Mouse (Mus musculus): ENCODE measurements around the gene Dcpp3. TPM values are rescaled to one million over a fixed set of nuclear protein-coding genes. Genes with fewer than 3 reads are reported as not detected.

Gene Dcpp3
- total RNA-seq, 2 experiments from 2014 or later = not detected

- ATAC-seq (replicated peaks; ENCODE audit: low FRiP score, poor library complexity, severe bottlenecking) = no peak
These were observed 51.5 kb downstream of the Dcpp3 start for GRCm38 (mm10) chr17:23968780-23969179.

Other genes starting within 250 kb of the Dcpp3 start
- 8.6 and 28.0 TPM in 2 replicates for gene Hcfc1r1, start 243.9 kb upstream of the Dcpp3 start, total RNA-seq (2015; ENCODE audit: low replicate concordance)
- 4.3 and 12.1 TPM in 2 replicates for gene Hcfc1r1, start 243.9 kb upstream of the Dcpp3 start, total RNA-seq (2017; ENCODE audit: low replicate concordance)
- gene Thoc6, start 243.6 kb upstream of the Dcpp3 start, total RNA-seq (2015; ENCODE audit: low replicate concordance) = 7.3 and 21.5 TPM in 2 replicates
- 5.4 and 5.7 TPM in 2 replicates for gene Thoc6, start 243.6 kb upstream of the Dcpp3 start, total RNA-seq (2017; ENCODE audit: low replicate concordance)
- gene Tnfrsf12a, start 240.0 kb upstream of the Dcpp3 start, total RNA-seq (2015; ENCODE audit: low replicate concordance) = not detected in 2 replicates
- gene Tnfrsf12a, start 240.0 kb upstream of the Dcpp3 start, total RNA-seq (2017; ENCODE audit: low replicate concordance) = 2.0 TPM in 1 of 2 replicates, not detected in the other
- not detected in 2 replicates for gene Cldn6, start 238.2 kb upstream of the Dcpp3 start, total RNA-seq (2015; ENCODE audit: low replicate concordance)
- gene Cldn6, start 238.2 kb upstream of the Dcpp3 start, total RNA-seq (2017; ENCODE audit: low replicate concordance) = not detected in 2 replicates
- not detected in 2 replicates for gene Cldn9, start 233.4 kb upstream of the Dcpp3 start, total RNA-seq (2015; ENCODE audit: low replicate concordance)
- gene Cldn9, start 233.4 kb upstream of the Dcpp3 start, total RNA-seq (2017; ENCODE audit: low replicate concordance) = not detected in 2 replicates
- gene 1520401A03Rik, start 194.7 kb upstream of the Dcpp3 start, total RNA-seq (2015; ENCODE audit: low replicate concordance) = not detected in 2 replicates
- gene 1520401A03Rik, start 194.7 kb upstream of the Dcpp3 start, total RNA-seq (2017; ENCODE audit: low replicate concordance) = not detected in 2 replicates
- 10.0 and 14.2 TPM in 2 replicates for gene Pkmyt1, start 191.1 kb upstream of the Dcpp3 start, total RNA-seq (2015; ENCODE audit: low replicate concordance)
- gene Pkmyt1, start 191.1 kb upstream of the Dcpp3 start, total RNA-seq (2017; ENCODE audit: low replicate concordance) = 7.3 and 9.2 TPM in 2 replicates
- gene Paqr4, start 176.6 kb upstream of the Dcpp3 start, total RNA-seq (2015; ENCODE audit: low replicate concordance) = 1.2 TPM in 1 of 2 replicates, not detected in the other
- gene Paqr4, start 176.6 kb upstream of the Dcpp3 start, total RNA-seq (2017; ENCODE audit: low replicate concordance) = 1.4 and 4.3 TPM in 2 replicates
- gene Kremen2, start 171.6 kb upstream of the Dcpp3 start, total RNA-seq (2015; ENCODE audit: low replicate concordance) = not detected in 2 replicates
- gene Kremen2, start 171.6 kb upstream of the Dcpp3 start, total RNA-seq (2017; ENCODE audit: low replicate concordance) = not detected in 2 replicates
- 2.1 and 2.3 TPM in 2 replicates for gene Flywch1, start 145.9 kb upstream of the Dcpp3 start, total RNA-seq (2015; ENCODE audit: low replicate concordance)
- 3.8 and 4.7 TPM in 2 replicates for gene Flywch1, start 145.9 kb upstream of the Dcpp3 start, total RNA-seq (2017; ENCODE audit: low replicate concordance)
- not detected in 2 replicates for gene Flywch2, start 131.4 kb upstream of the Dcpp3 start, total RNA-seq (2015; ENCODE audit: low replicate concordance)
- not detected in 2 replicates for gene Flywch2, start 131.4 kb upstream of the Dcpp3 start, total RNA-seq (2017; ENCODE audit: low replicate concordance)
- 188 and 291 TPM in 2 replicates for gene Srrm2, start 126.9 kb upstream of the Dcpp3 start, total RNA-seq (2015; ENCODE audit: low replicate concordance)
- 169 and 183 TPM in 2 replicates for gene Srrm2, start 126.9 kb upstream of the Dcpp3 start, total RNA-seq (2017; ENCODE audit: low replicate concordance)
- 94.3 and 118 TPM in 2 replicates for gene Elob, start 88.3 kb upstream of the Dcpp3 start, total RNA-seq (2015; ENCODE audit: low replicate concordance)
- gene Elob, start 88.3 kb upstream of the Dcpp3 start, total RNA-seq (2017; ENCODE audit: low replicate concordance) = 33.2 and 50.0 TPM in 2 replicates
- not detected in 2 replicates for gene Prss33, start 81.4 kb upstream of the Dcpp3 start, total RNA-seq (2015; ENCODE audit: low replicate concordance)
- not detected in 2 replicates for gene Prss33, start 81.4 kb upstream of the Dcpp3 start, total RNA-seq (2017; ENCODE audit: low replicate concordance)
- not detected in 2 replicates for gene Prss32, start 73.6 kb upstream of the Dcpp3 start, total RNA-seq (2015; ENCODE audit: low replicate concordance)
- not detected in 2 replicates for gene Prss32, start 73.6 kb upstream of the Dcpp3 start, total RNA-seq (2017; ENCODE audit: low replicate concordance)
- not detected in 2 replicates for gene Prss41, start 73.3 kb upstream of the Dcpp3 start, total RNA-seq (2015; ENCODE audit: low replicate concordance)
- not detected in 2 replicates for gene Prss41, start 73.3 kb upstream of the Dcpp3 start, total RNA-seq (2017; ENCODE audit: low replicate concordance)
- gene Prss21, start 49.4 kb upstream of the Dcpp3 start, total RNA-seq (2015; ENCODE audit: low replicate concordance) = not detected in 2 replicates
- not detected in 2 replicates for gene Prss21, start 49.4 kb upstream of the Dcpp3 start, total RNA-seq (2017; ENCODE audit: low replicate concordance)
- not detected in 2 replicates for gene Dcpp1, start 36.6 kb upstream of the Dcpp3 start, total RNA-seq (2015; ENCODE audit: low replicate concordance)
- gene Dcpp1, start 36.6 kb upstream of the Dcpp3 start, total RNA-seq (2017; ENCODE audit: low replicate concordance) = not detected in 2 replicates
- not detected in 2 replicates for gene Dcpp2, start 36.6 kb upstream of the Dcpp3 start, total RNA-seq (2015; ENCODE audit: low replicate concordance)
- not detected in 2 replicates for gene Dcpp2, start 36.6 kb upstream of the Dcpp3 start, total RNA-seq (2017; ENCODE audit: low replicate concordance)
- gene Sbp, start 24.2 kb downstream of the Dcpp3 start, total RNA-seq (2015; ENCODE audit: low replicate concordance) = not detected in 2 replicates
- not detected in 2 replicates for gene Sbp, start 24.2 kb downstream of the Dcpp3 start, total RNA-seq (2017; ENCODE audit: low replicate concordance)
- not detected in 2 replicates for gene Sbpl, start 37.8 kb downstream of the Dcpp3 start, total RNA-seq (2015; ENCODE audit: low replicate concordance)
- gene Sbpl, start 37.8 kb downstream of the Dcpp3 start, total RNA-seq (2017; ENCODE audit: low replicate concordance) = not detected in 2 replicates
- not detected in 2 replicates for gene Prss30, start 63.1 kb downstream of the Dcpp3 start, total RNA-seq (2015; ENCODE audit: low replicate concordance)
- gene Prss30, start 63.1 kb downstream of the Dcpp3 start, total RNA-seq (2017; ENCODE audit: low replicate concordance) = not detected in 2 replicates
- gene Prss22, start 80.6 kb downstream of the Dcpp3 start, total RNA-seq (2015; ENCODE audit: low replicate concordance) = not detected in 2 replicates
- gene Prss22, start 80.6 kb downstream of the Dcpp3 start, total RNA-seq (2017; ENCODE audit: low replicate concordance) = not detected in 2 replicates
- not detected in 2 replicates for gene Prss27, start 120.7 kb downstream of the Dcpp3 start, total RNA-seq (2015; ENCODE audit: low replicate concordance)
- gene Prss27, start 120.7 kb downstream of the Dcpp3 start, total RNA-seq (2017; ENCODE audit: low replicate concordance) = not detected in 2 replicates
- 6.5 and 11.5 TPM in 2 replicates for gene Kctd5, start 156.0 kb downstream of the Dcpp3 start, total RNA-seq (2015; ENCODE audit: low replicate concordance)
- gene Kctd5, start 156.0 kb downstream of the Dcpp3 start, total RNA-seq (2017; ENCODE audit: low replicate concordance) = 4.3 and 8.1 TPM in 2 replicates
- 24.0 and 25.7 TPM in 2 replicates for gene Pdpk1, start 233.5 kb downstream of the Dcpp3 start, total RNA-seq (2015; ENCODE audit: low replicate concordance)
- 24.8 and 30.8 TPM in 2 replicates for gene Pdpk1, start 233.5 kb downstream of the Dcpp3 start, total RNA-seq (2017; ENCODE audit: low replicate concordance)
- 3.3 and 12.5 TPM in 2 replicates for gene Amdhd2, start 246.3 kb downstream of the Dcpp3 start, total RNA-seq (2015; ENCODE audit: low replicate concordance)
- gene Amdhd2, start 246.3 kb downstream of the Dcpp3 start, total RNA-seq (2017; ENCODE audit: low replicate concordance) = 11.0 and 15.1 TPM in 2 replicates

Data from erythroblast, adult 5-6 weeks (primary cell).